Mouse (Mus musculus) myocyte (in vitro differentiated cells): ENCODE data around the gene Mrpl11. TPM values are rescaled to one million over a fixed set of nuclear protein-coding genes. Genes with fewer than 3 reads are reported as not detected.
"Not testable (repeated sequence)": the region's sequence is repeated elsewhere in the genome, so short reads cannot be mapped to it uniquely, and the experiment has no call there.

Source experiments
- H3K27me3 ChIP-seq: one replicate; pipeline ENCODE4 v1.6.1; 2011; ENCODE audit not compliant: control insufficient read depth, insufficient read depth, insufficient read length
- H3K36me3 ChIP-seq: one replicate; pipeline ENCODE4 v1.6.1; 2011; ENCODE audit not compliant: control insufficient read depth, insufficient read depth
- H3K4me2 ChIP-seq: one replicate; pipeline ENCODE4 v1.6.1; 2011; ENCODE audit warnings: low read depth, control low read depth
- H3K4me3 ChIP-seq: one replicate; pipeline ENCODE4 v1.5.1; 2011; ENCODE audit warnings: mild to moderate bottlenecking, control low read depth, moderate library complexity
- H3K79me2 ChIP-seq: one replicate; pipeline ENCODE4 v1.6.1; 2011; ENCODE audit not compliant: control insufficient read depth, insufficient read depth
- H3ac ChIP-seq: one replicate; pipeline ENCODE4 v1.6.1; 2011; ENCODE audit not compliant: control insufficient read depth, insufficient read length
- CEBPB ChIP-seq: IDR thresholded peaks from 2 replicates; pipeline ENCODE4 v1.6.1; 2011; ENCODE audit warnings: mild to moderate bottlenecking, moderate library complexity; ENCODE audit not compliant: poor library complexity, insufficient read depth, severe bottlenecking
- E2F4 ChIP-seq: IDR thresholded peaks from one replicate; pipeline ENCODE4 v1.6.1; 2011; ENCODE audit warnings: mild to moderate bottlenecking, control low read depth, moderate library complexity; ENCODE audit not compliant: insufficient read depth
- MAX ChIP-seq: IDR thresholded peaks from one replicate; pipeline ENCODE4 v1.6.1; 2011; ENCODE audit warnings: low read depth, mild to moderate bottlenecking, control low read depth
- MYOD1 ChIP-seq, 3 experiments: IDR thresholded peaks; one replicate each; pipeline ENCODE4 v1.6.1; 2011; ENCODE audit warnings: control low read depth in 2 of 3, low read depth in 2 of 3, mild to moderate bottlenecking in 2 of 3, moderate library complexity in 1 of 3; ENCODE audit not compliant: insufficient read length in 2 of 3, control insufficient read depth in 1 of 3
- MYOG ChIP-seq, 3 experiments: IDR thresholded peaks; one replicate each; pipeline ENCODE4 v1.6.1; 2011; ENCODE audit warnings: control low read depth in 2 of 3, low read depth in 2 of 3, mild to moderate bottlenecking in 2 of 3; ENCODE audit not compliant: insufficient read length in 2 of 3, control insufficient read depth in 1 of 3, insufficient read depth in 1 of 3
- POLR2A ChIP-seq: IDR thresholded peaks from one replicate; pipeline ENCODE4 v1.6.1; 2011; ENCODE audit warnings: low read depth, mild to moderate bottlenecking, control low read depth, moderate library complexity; ENCODE audit not compliant: insufficient read length
- POLR2AphosphoS2 ChIP-seq: IDR thresholded peaks from one replicate; pipeline ENCODE4 v1.6.1; 2011; ENCODE audit warnings: low read depth, control low read depth; ENCODE audit not compliant: insufficient read length
- REST ChIP-seq: IDR thresholded peaks from one replicate; pipeline ENCODE4 v1.6.1; 2011; ENCODE audit warnings: mild to moderate bottlenecking, control low read depth, moderate library complexity; ENCODE audit not compliant: insufficient read depth, insufficient read length
- SRF ChIP-seq: IDR thresholded peaks from one replicate; pipeline ENCODE4 v1.6.1; 2011; ENCODE audit warnings: low read depth; ENCODE audit not compliant: control insufficient read depth, insufficient read length
- TCF12 ChIP-seq: IDR thresholded peaks from one replicate; pipeline ENCODE4 v1.6.1; 2011; ENCODE audit warnings: mild to moderate bottlenecking, control low read depth; ENCODE audit not compliant: poor library complexity, insufficient read depth, severe bottlenecking
- TCF3 ChIP-seq: IDR thresholded peaks from one replicate; pipeline ENCODE4 v1.6.1; 2011; ENCODE audit warnings: low read depth, control low read depth; ENCODE audit not compliant: insufficient read length
- USF1 ChIP-seq: IDR thresholded peaks from one replicate; pipeline ENCODE4 v1.6.1; 2011; ENCODE audit warnings: low read depth, mild to moderate bottlenecking, control low read depth, moderate library complexity
- polyA plus RNA-seq: library from polyadenylated mRNA; unstranded; fragments of >200 nt; fragmentation: generic; extraction: Trizol; gene quantifications from one replicate; pipeline ENCODE4 v1.2.1, GENCODE M21; 2012; ENCODE audit warnings: missing spikeins

Gene Mrpl11
- polyA plus RNA-seq, 1 experiment: 62.6 TPM

DNA sequence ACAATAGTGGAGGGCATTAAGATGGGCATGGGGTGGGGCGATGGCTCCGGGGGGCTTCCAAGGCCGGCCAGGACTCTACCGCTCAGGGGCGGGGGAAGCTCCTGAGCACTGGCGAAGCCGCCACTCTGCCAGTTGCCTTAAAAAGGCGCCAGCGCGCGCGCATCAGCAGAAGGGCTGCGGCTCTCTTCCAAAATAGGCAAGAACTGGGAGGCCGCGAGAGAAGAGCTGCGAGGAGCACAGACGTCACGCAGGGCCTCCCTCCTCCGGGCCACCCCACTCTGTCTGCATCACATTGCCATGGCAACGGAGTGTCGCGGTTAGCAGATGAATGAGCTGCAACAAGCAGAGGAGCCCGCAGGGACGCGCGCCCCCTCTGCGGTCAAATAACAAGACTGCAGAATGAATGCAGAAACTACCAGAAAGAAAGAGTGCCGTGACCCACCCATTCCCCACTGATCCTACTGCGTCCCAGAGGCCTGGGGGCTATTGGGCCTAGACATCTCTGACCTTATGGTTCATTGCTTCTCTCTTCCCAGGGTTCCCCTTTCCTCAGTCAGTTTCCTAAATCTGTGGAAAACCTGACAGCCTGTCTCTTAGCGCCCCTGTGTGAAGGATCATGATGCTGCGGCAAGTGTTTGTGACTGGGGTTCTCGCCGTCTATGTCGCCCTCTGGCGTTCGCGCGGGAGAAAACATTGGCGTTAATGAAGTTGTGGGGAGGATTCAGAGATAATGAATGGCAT lies 39.9 kb downstream of the Mrpl11 start:
- Histone ChIP-seq H3K4me3 (no peak overlapping the region), H3K79me2 (no peaks in the 10 kb centered on the region), H3K27me3 (no peaks in the 10 kb centered on the region), H3K4me2 (peak overlapping the region; percentile 67), H3ac (no peak overlapping the region), H3K36me3 (no peaks in the 10 kb centered on the region)
- TF ChIP-seq TCF12: no peak
- no peak for TF ChIP-seq CEBPB
- TF ChIP-seq SRF: peak; percentile 92

DNA sequence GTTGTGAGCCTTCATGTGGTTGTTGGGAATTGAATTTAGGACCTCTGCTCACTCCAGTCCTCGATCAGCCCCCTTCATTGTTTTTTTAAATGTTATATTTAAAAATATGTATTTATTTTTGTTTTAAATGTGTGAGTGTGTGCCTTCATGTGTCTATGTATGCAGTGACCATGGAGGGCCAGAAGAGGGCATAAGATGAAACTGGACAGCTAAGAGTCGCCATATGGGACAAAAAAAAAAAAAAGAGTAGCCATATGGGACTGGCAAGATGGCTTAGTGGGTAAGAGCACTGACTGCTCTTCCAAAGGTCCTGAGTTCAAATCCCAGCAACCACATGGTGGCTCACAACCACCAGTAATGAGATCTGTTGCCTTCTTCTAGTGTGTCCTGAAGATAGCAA lies 41.7 kb downstream of the Mrpl11 start:
- not testable (repeated sequence) for H3K79me2 ChIP-seq, H3K4me2 ChIP-seq, H3K27me3 ChIP-seq, H3K36me3 ChIP-seq, H3K4me3 ChIP-seq, H3ac ChIP-seq

DNA sequence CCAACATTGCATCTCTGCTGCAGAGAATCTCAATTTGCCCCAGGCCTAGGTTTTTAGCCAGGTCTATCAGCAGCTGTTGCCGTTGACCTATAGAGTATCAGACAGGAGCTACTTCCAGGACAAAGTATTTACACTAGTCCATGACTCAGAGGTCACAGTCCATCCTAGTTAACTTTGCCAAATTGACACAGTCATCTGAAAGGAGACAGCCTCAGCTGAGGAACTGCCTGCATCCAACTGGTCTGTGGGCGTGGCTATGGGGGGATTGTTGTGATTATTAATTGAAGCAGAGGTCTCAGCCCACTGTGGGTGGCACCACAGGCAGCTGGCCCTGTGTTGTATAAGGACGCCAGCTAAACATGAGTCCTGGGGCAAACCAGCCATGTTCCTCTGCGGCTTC lies 43.0 kb downstream of the Mrpl11 start:
- Histone ChIP-seq H3K79me2 (no peaks in the 10 kb centered on the region), H3K4me3 (no peak overlapping the region), H3K36me3 (no peaks in the 10 kb centered on the region), H3K4me2 (peak overlapping the region; percentile 7), H3K27me3 (no peaks in the 10 kb centered on the region), H3ac (no peak overlapping the region)
- TF ChIP-seq MYOD1 (IDR thresholded peaks at IDR 0.05; ENCODE audit: control insufficient read depth in 1 of 3, insufficient read length in 2 of 3, low read depth in 2 of 3) (peak in 1 of 3 experiments; percentile 29), CEBPB (no peak)

DNA sequence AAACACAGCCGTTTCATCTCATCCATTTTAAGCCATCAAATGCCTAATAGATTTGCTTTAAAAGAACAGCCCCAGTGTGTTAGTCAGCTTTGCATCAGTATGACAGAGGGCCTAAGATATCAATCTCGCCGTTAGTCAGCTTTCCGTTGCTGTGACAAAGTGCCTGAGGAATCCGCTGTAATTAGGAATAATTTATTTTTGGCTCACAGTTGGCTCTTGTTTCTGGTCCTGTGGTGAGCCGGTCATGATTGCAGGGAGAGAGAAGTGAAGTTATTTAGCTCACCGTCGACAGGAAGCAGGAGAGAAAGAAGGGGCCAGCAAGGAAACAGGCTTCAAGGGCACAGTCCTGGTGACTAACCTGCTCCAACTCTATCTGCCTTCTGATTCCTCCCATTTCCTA lies 51.2 kb downstream of the Mrpl11 start:
- peak overlapping the region; percentile 63 for H3K4me2 ChIP-seq
- H3K27me3 ChIP-seq: no peaks in the 10 kb centered on the region

DNA sequence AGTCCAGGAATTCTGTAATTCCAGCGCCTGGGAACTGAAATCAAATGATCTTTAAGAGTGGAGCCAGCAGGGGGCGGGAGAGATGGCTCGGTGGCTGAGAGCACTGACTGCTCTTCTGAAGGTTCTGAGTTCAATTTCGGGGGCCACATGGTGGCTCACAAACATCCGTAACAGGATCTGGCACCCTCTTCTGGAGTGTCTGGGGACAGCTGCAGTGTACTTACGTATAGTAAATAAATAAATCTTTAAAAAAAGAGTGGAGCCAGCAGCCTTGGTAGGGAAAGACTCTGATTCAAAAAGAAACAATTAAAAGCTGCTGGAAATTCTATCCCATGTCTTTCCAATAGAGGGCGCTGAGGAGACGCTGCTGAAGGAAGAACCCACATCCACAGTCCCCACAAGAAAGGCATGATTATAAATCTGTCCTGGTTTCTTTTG lies 53.0 kb downstream of the Mrpl11 start:
- Histone ChIP-seq H3K4me2 (peak overlapping the region; percentile 91), H3K79me2 (no peaks in the 10 kb centered on the region), H3K36me3 (no peaks in the 10 kb centered on the region), H3K4me3 (no peak overlapping the region), H3ac (no peak overlapping the region), H3K27me3 (no peaks in the 10 kb centered on the region)
- TF ChIP-seq E2F4 (no peak), MYOG (IDR thresholded peaks at IDR 0.05; ENCODE audit: control insufficient read depth in 1 of 3, insufficient read depth in 1 of 3, insufficient read length in 2 of 3, low read depth in 2 of 3) (no peak), TCF3 (no peak), CEBPB (no peak), USF1 (no peak), SRF (no peak), REST (no peak), POLR2AphosphoS2 (no peak), MAX (no peak), POLR2A (no peak), TCF12 (no peak), MYOD1 (IDR thresholded peaks at IDR 0.05; ENCODE audit: control insufficient read depth in 1 of 3, insufficient read length in 2 of 3, low read depth in 2 of 3) (no peak)

More for the DNA sequence above, 51.2 kb downstream of the Mrpl11 start:
- Histone ChIP-seq H3ac (no peak overlapping the region), H3K36me3 (no peaks in the 10 kb centered on the region), H3K4me3 (peak overlapping the region; percentile 4), H3K79me2 (no peaks in the 10 kb centered on the region)
- TF ChIP-seq MYOG (IDR thresholded peaks at IDR 0.05; ENCODE audit: control insufficient read depth in 1 of 3, insufficient read depth in 1 of 3, insufficient read length in 2 of 3, low read depth in 2 of 3): peak in 1 of 3 experiments; percentile 20
- TF ChIP-seq SRF: no peak

DNA sequence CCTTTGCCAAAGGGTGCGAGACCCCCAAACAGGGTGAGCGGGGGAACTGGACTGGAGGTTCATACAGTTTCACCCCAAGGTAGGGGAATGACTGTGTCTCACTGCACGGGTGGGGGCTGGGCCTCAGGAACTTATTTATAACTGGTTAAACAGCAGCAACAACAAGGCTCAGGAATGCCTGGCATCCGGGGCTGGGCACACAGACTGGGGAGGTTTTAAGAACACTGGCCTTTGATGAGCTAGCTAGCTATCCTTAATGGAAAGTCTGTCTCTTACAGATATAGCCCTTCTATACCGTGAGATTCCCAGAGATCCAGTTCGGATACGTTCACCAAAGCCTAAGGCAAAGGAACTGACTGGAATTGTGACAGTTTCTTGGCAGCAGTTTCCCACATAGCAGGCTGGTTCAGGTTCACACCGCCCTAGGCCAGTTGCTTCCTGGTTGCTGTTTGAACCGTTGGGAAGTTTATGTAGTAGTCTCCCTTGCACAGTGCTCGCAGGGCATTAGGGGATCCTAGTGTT lies 54.3 kb downstream of the Mrpl11 start:
- no peak overlapping the region for H3ac ChIP-seq
- H3K79me2 ChIP-seq: no peaks in the 10 kb centered on the region
- no peaks in the 10 kb centered on the region for H3K36me3 ChIP-seq
- no peak overlapping the region for H3K4me3 ChIP-seq
- no peaks in the 10 kb centered on the region for H3K27me3 ChIP-seq
- peak in 1 of 3 experiments; percentile 15 for TF ChIP-seq MYOD1 (IDR thresholded peaks at IDR 0.05; ENCODE audit: control insufficient read depth in 1 of 3, insufficient read length in 2 of 3, low read depth in 2 of 3)
- no peak for TF ChIP-seq E2F4
- TF ChIP-seq POLR2AphosphoS2: peak; percentile 45
- H3K4me2 ChIP-seq: peak overlapping the region; percentile 91

Other genes starting within 250 kb of the Mrpl11 start
- gene Rbm4b, start 205.7 kb upstream of the Mrpl11 start, polyA plus RNA-seq: 4.8 TPM
- 66.4 TPM for gene Rbm4, start 168.2 kb upstream of the Mrpl11 start, polyA plus RNA-seq
- gene Gm21992, start 150.5 kb upstream of the Mrpl11 start, polyA plus RNA-seq: 8.1 TPM
- gene Rbm14, start 150.5 kb upstream of the Mrpl11 start, polyA plus RNA-seq: 46.8 TPM
- 40.4 TPM for gene Ccs, start 122.8 kb upstream of the Mrpl11 start, polyA plus RNA-seq
- gene Ccdc87, start 122.8 kb upstream of the Mrpl11 start, polyA plus RNA-seq: 0.04 TPM
- 6.6 TPM for gene Ctsf, start 107.0 kb upstream of the Mrpl11 start, polyA plus RNA-seq
- 418 TPM for gene Actn3, start 84.2 kb upstream of the Mrpl11 start, polyA plus RNA-seq
- gene Zdhhc24, start 83.5 kb upstream of the Mrpl11 start, polyA plus RNA-seq: 9.3 TPM
- gene Bbs1, start 55.5 kb upstream of the Mrpl11 start, polyA plus RNA-seq: 3.6 TPM
- 71.6 TPM for gene Dpp3, start 33.9 kb upstream of the Mrpl11 start, polyA plus RNA-seq
- 0.49 TPM for gene Peli3, start 19.0 kb upstream of the Mrpl11 start, polyA plus RNA-seq
- gene Npas4, start 28.2 kb downstream of the Mrpl11 start, polyA plus RNA-seq: 0.02 TPM
- 8.7 TPM for gene Slc29a2, start 61.7 kb downstream of the Mrpl11 start, polyA plus RNA-seq
- 46.7 TPM for gene B4gat1, start 76.7 kb downstream of the Mrpl11 start, polyA plus RNA-seq
- 1.6 TPM for gene AC124502.3, start 76.7 kb downstream of the Mrpl11 start, polyA plus RNA-seq
- 45.8 TPM for gene Brms1, start 79.2 kb downstream of the Mrpl11 start, polyA plus RNA-seq
- gene Rin1, start 88.3 kb downstream of the Mrpl11 start, polyA plus RNA-seq: 63.9 TPM
- gene Cd248, start 105.9 kb downstream of the Mrpl11 start, polyA plus RNA-seq: 10.4 TPM
- 10.1 TPM for gene Tmem151a, start 123.4 kb downstream of the Mrpl11 start, polyA plus RNA-seq
- gene Yif1a, start 126.4 kb downstream of the Mrpl11 start, polyA plus RNA-seq: 115 TPM
- gene Cnih2, start 136.4 kb downstream of the Mrpl11 start, polyA plus RNA-seq: 1.6 TPM
- 203 TPM for gene Rab1b, start 144.9 kb downstream of the Mrpl11 start, polyA plus RNA-seq
- 56.7 TPM for gene Klc2, start 156.4 kb downstream of the Mrpl11 start, polyA plus RNA-seq